Mouse (Mus musculus): ENCODE measurements around the gene Srsf5.

DNA sequence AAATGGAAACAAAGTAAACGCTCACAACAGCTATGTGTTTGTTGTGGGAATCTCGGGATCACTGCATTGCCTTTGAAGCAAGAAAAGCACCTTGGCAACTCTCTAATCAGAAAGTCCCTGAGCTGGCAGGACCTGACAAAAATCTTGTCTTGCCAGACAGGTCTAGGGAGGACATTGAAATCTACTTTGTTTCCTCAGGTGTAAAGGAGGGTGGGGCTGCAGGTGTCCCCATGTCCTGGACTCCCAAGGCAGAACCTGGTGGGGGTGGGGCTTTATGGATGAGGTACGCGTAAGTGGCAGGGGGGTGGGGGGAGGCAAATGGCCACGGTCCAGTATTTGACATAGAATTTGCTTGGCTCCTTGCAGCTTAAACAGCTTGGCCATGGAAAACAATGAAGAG is 21.7 kb upstream of the Srsf5 start:
- no peak for TF ChIP-seq CTCF (IDR thresholded peaks at IDR 0.05; ENCODE audit: low read depth)
- no peak for TF ChIP-seq EP300 (optimal IDR thresholded peaks at IDR 0.05)

All from stomach, postnatal 0 days (tissue).